In the genomic region with DNA sequence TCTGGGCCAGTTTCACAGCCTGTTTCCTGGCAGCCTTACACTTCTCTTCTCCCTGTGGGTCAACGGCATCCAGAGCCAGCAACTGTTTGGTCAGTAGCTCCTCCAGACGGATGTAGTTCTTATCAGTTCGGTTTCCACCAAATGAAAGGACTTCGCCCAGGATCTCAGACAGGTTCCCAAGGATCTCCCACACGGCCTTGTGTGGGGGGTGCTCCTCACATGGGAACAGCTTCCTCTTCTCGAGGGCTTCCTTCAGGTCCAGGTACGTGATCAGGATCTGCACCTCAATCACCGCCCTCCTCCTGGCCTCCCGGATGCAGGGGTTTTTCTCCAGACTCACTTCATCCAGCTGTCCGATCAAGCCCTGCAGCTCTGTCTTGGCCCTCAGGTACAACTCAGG, we compare ENCODE assay signal across 18 mouse cellular contexts.
"Had no signal": no experiment of that assay in that cellular context is flagged by ENCODE, and none has a peak within 500 bp of the region (broad histone marks: within the 10 kb centered on the region; RNA-seq: fewer than 3 reads in every experiment).

No protein-coding gene starts in this region.

- DNase-seq: liver, postnatal 0 days; lung, adult 2 months; lung, postnatal 14 days; lung, postnatal 36 days; right cerebral cortex, postnatal 14 days; thymus, adult 2 months; thymus, postnatal 25 days; thymus, postnatal 4 days had no signal

- H3K27me3 ChIP-seq: lung, embryonic 15.5 days; midbrain, embryonic 13.5 days; midbrain, embryonic 15.5 days; neural tube, embryonic 12.5 days; stomach, embryonic 15.5 days had no signal

- ATAC-seq: liver, postnatal 0 days; lung, postnatal 0 days; midbrain, embryonic 13.5 days; midbrain, embryonic 15.5 days had no signal

- H3K9ac ChIP-seq: liver, postnatal 0 days; lung, embryonic 15.5 days; midbrain, embryonic 15.5 days; neural tube, embryonic 12.5 days; stomach, embryonic 15.5 days had no signal

- H3K9me3 ChIP-seq: lung, embryonic 15.5 days; megakaryocyte, embryonic 14.5 days; midbrain, embryonic 13.5 days; midbrain, embryonic 15.5 days; neural tube, embryonic 12.5 days; stomach, embryonic 15.5 days had no signal

- H3K4me2 ChIP-seq: lung, embryonic 15.5 days; midbrain, embryonic 11.5 days; midbrain, embryonic 13.5 days; midbrain, embryonic 15.5 days; neural tube, embryonic 12.5 days; stomach, embryonic 15.5 days had no signal

- H3K27ac ChIP-seq: lung, embryonic 15.5 days; macrophage; midbrain, embryonic 13.5 days; midbrain, embryonic 15.5 days; neural tube, embryonic 12.5 days; stomach, embryonic 15.5 days; stomach, postnatal 0 days had no signal

- H3K4me3 ChIP-seq: lung, embryonic 15.5 days; megakaryocyte, embryonic 14.5 days; midbrain, embryonic 13.5 days; midbrain, embryonic 15.5 days; neural tube, embryonic 12.5 days; stomach, embryonic 15.5 days had no signal
